Mouse (Mus musculus) megakaryocyte, embryonic 14.5 days (primary cell): ENCODE measurements around the gene Plagl1.

Experiments
- FLI1 ChIP-seq: IDR thresholded peaks from 2 replicates; pipeline ENCODE4 v1.6.1; 2012; ENCODE audit warnings: low read length, inconsistent platforms, mixed read lengths
- GATA1 ChIP-seq: IDR thresholded peaks from 3 replicates; pipeline ENCODE4 v1.6.1; 2012; ENCODE audit warnings: mixed read lengths, low read length, inconsistent platforms, borderline replicate concordance

- TF ChIP-seq GATA1 (no peak), FLI1 (no peak)
Observed at GRCm38 (mm10) chr10:13116706-13117665, 56.7 kb downstream of the Plagl1 start.
